Mouse (Mus musculus) liver, embryonic 15.5 days (tissue): ENCODE measurements around the gene Litaf. TPM values are rescaled to one million over a fixed set of nuclear protein-coding genes. Genes with fewer than 3 reads are reported as not detected.

Source experiments
- ATAC-seq: fragments of 200-750 bp; cut with Nextera tagmentation; 2 replicates; pipeline ENCODE4 v1.8.0; 2017; ENCODE audit warnings: moderate number of reproducible peaks, mild to moderate bottlenecking, moderate library complexity; ENCODE audit not compliant: insufficient read depth
- H3K27ac ChIP-seq: fragments of 300-500 bp; sonication (generic); replicated peaks from 2 replicates; pipeline ENCODE4 v1.5.1; 2015; ENCODE audit warnings: mild to moderate bottlenecking, inconsistent platforms
- H3K27me3 ChIP-seq: fragments of 300-500 bp; sonication (generic); 2 replicates; pipeline ENCODE4 v1.6.1; 2015; ENCODE audit warnings: mild to moderate bottlenecking, inconsistent platforms
- H3K36me3 ChIP-seq: fragments of 300-500 bp; sonication (generic); replicated peaks from 2 replicates; pipeline ENCODE4 v1.6.1; 2015; ENCODE audit warnings: moderate library complexity, mild to moderate bottlenecking, inconsistent platforms
- H3K4me1 ChIP-seq: fragments of 300-500 bp; sonication (generic); replicated peaks from 2 replicates; pipeline ENCODE4 v1.6.1; 2015; ENCODE audit warnings: inconsistent platforms
- H3K4me2 ChIP-seq: fragments of 300-500 bp; sonication (generic); 2 replicates; pipeline ENCODE4 v1.6.1; 2015; ENCODE audit warnings: moderate library complexity, mild to moderate bottlenecking, inconsistent platforms
- H3K4me3 ChIP-seq: fragments of 300-500 bp; sonication (generic); replicated peaks from 2 replicates; pipeline ENCODE4 v1.5.1; 2015; ENCODE audit warnings: mild to moderate bottlenecking, inconsistent platforms
- H3K9ac ChIP-seq: fragments of 300-500 bp; sonication (generic); 2 replicates; pipeline ENCODE4 v1.6.1; 2015; ENCODE audit warnings: moderate library complexity, mild to moderate bottlenecking, inconsistent platforms
- H3K9me3 ChIP-seq: fragments of 300-500 bp; sonication (generic); replicated peaks from 2 replicates; pipeline ENCODE4 v1.6.1; 2016; ENCODE audit warnings: inconsistent platforms
- WGBS: fragments of 180-500 bp; shearing (Covaris S2); methylation state at CpG from one replicate; pipeline ENCODE4 v1.1.7; 2015; ENCODE audit warnings: mixed read lengths; ENCODE audit not compliant: insufficient replicate concordance; 5-methylcytosine and 5-hydroxymethylcytosine counted together
- polyA plus RNA-seq: library from polyadenylated mRNA; unstranded; fragments of >200 nt; fragmentation: Nextera tagmentation; extraction: Ambion mirVana; gene quantifications from 2 replicates; pipeline ENCODE4 v1.2.1, GENCODE M21; 2015

The Litaf gene
- polyA plus RNA-seq, 1 experiment from 2014 or later: 39.3 TPM

DNA sequence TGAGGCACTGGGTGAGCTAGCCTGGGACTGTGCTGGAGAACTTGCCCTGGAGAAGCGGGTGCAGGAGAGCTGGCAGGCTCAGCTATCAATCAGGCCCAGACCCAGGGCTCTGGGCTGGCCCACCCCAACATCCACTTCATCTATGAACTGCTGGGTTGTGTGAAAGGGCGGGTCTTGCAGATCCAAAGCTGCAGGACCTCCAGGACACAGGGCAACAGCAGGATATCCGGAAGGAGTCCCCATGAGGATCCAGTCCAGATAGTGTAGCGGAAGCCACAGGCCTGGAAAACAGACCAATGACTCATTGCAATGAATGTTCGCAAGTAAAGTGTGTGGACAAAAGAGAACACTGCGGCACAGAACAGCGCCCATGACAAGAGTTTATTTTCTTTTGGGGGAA, 19.5 kb downstream of the Litaf start:
- Histone ChIP-seq H3K4me2 (no peak overlapping the region), H3K27me3 (no peaks in the 10 kb centered on the region), H3K27ac (no peak overlapping the region), H3K4me1 (no peaks in the 10 kb centered on the region), H3K9me3 (no peaks in the 10 kb centered on the region), H3K36me3 (no peaks in the 10 kb centered on the region), H3K4me3 (no peak overlapping the region), H3K9ac (no peak overlapping the region)
- ATAC-seq: peak; percentile 44; the same call in 1 of the 2 replicates
- WGBS: 68% methylated on average over 7 of the region's 7 CpGs

DNA sequence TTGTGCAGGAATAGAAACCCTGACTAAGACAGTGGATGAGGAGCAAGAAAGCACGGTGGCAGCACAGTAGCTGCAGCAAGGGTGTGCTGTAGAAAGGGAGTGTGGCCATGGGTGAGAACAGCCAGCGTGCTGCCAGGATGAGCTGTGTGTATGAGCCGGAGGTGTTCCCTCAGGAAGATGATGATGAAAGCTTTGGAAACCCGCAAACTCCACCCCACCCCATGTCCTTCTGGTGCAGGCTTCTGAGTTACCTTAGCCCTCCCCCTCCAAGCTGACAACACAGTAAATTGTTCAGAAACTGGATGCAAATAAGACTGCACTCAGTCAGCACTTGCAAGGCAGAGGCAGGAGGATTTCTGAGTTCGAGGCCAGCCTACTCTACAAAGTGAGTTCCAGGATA, 22.7 kb downstream of the Litaf start:
- no peaks in the 10 kb centered on the region for H3K4me1 ChIP-seq
- ATAC-seq: no peak
- no peak overlapping the region for H3K27ac ChIP-seq

DNA sequence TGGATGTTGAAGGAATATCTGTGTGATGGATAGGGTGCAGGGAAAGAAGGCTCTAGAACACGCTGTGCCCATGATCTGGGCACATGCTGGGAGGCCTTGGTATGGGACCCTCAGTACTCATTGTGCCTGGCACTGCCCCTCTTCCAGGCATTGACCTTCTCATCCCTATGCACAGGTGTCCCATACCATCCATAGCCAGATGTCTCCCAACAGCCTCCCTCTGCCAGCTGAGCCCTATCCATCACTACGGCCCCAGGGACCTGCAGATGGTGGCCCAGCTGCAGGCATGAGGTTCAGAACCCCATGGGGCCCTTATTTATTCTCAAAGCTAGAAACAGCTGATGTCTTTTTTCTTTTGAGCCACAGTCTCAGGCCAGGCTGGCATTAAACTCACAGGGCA, 25.4 kb downstream of the Litaf start:
- H3K9ac ChIP-seq: no peak overlapping the region
- no peak overlapping the region for H3K27ac ChIP-seq
- no peaks in the 10 kb centered on the region for H3K9me3 ChIP-seq
- ATAC-seq: no peak
- no peaks in the 10 kb centered on the region for H3K27me3 ChIP-seq
- H3K4me1 ChIP-seq: no peaks in the 10 kb centered on the region
- 60% methylated on average over 2 of the region's 2 CpGs for WGBS
- H3K4me2 ChIP-seq: no peak overlapping the region
- no peaks in the 10 kb centered on the region for H3K36me3 ChIP-seq
- no peak overlapping the region for H3K4me3 ChIP-seq

More for the DNA sequence above, 22.7 kb downstream of the Litaf start:
- H3K4me2 ChIP-seq: no peak overlapping the region
- no peak overlapping the region for H3K9ac ChIP-seq
- H3K4me3 ChIP-seq: no peak overlapping the region
- H3K9me3 ChIP-seq: no peaks in the 10 kb centered on the region
- WGBS: 59% methylated on average over 5 of the region's 5 CpGs
- no peaks in the 10 kb centered on the region for H3K36me3 ChIP-seq
- H3K27me3 ChIP-seq: no peaks in the 10 kb centered on the region

DNA sequence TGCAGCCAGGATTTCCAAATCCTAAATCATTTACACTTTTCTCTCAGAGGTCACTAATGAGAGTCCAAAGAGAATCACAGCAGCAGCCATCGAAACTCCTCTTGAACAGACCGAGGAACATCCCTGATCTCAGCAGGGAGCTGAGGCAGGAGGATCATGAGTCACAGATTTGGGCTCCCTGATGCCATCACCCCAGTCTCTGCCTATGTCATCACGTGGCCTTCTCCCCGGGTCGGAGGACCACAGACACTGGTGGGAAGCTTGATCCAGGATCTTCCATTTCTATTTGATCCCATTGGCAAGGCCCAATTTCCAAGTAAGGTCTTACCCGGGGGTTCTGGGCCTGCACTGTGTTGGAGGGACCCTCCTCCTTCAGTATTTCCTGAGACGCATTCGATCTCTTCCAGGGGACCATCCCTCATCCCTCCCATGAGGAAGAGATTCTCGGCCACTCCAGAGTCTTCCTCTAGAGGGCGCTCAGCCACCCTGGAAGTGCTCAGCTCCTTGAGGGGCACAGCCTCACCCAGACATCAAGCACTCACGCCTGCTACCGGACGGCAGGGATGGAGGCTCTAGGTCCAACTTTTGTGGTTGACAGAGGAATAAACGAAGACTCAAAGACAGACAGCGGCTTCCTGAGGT, 30.0 kb downstream of the Litaf start:
- no peaks in the 10 kb centered on the region for H3K36me3 ChIP-seq
- H3K9ac ChIP-seq: no peak overlapping the region
- no peak overlapping the region for H3K4me3 ChIP-seq
- WGBS: 18% methylated on average over 15 of the region's 15 CpGs
- H3K4me1 ChIP-seq: no peaks in the 10 kb centered on the region
- no peak for ATAC-seq
- no peaks in the 10 kb centered on the region for H3K27me3 ChIP-seq
- H3K4me2 ChIP-seq: no peak overlapping the region
- H3K9me3 ChIP-seq: no peaks in the 10 kb centered on the region
- H3K27ac ChIP-seq: no peak overlapping the region

DNA sequence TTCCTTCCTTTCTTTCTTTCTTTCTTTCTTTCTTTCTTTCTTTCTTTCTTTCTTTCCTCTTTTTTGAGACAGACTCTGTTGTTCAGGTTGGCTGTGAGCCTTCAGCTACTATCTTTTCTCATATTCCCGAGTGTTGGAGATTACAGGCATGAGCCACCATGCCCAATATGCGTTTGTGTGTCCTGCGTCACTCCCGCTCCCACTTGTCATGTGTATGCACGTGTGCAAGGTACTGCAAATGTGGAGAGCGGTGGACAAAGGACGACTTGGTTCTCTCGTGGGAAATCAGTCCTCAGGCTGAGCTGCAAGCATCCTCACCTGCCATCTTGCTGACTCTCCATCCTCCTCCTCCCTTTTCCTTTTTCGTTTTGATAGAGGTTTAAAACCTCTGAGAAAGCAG, 30.7 kb downstream of the Litaf start:
- 66% methylated on average over 9 of the region's 9 CpGs for WGBS
- no peaks in the 10 kb centered on the region for H3K9me3 ChIP-seq

DNA sequence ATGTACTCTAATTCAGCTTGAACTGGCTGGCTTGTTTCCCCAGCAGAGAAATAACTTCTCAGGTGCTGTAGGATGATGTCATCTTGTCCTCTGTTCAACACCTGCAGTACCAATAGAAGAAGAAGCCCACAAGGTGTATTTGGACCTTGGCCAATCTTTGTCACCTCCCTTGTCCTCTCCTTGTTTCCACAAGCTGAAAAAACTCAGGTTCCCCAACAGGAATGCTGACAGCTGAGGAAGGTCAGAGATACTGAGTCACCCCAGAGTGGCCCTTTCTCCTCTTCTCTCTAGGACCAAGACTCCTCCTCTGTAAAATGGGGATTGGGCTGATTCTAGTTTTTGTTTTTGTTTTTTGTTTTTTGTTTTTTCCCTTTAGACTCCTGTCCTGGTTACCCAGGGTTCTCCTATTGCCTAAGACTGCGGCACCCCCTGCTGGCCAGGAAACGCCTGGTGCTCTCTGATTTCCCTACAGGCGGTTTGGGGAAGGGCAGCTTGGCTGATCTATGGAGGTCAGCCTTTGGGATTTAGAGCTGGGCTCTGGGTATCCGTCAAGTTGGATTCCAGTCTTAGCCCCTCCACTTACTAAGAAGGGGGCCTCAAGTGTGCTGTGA, 31.7 kb downstream of the Litaf start:
- no peak overlapping the region for H3K4me3 ChIP-seq
- no peak for ATAC-seq
- H3K36me3 ChIP-seq: no peaks in the 10 kb centered on the region
- no peak overlapping the region for H3K4me2 ChIP-seq
- H3K9me3 ChIP-seq: no peaks in the 10 kb centered on the region
- H3K9ac ChIP-seq: no peak overlapping the region
- no peaks in the 10 kb centered on the region for H3K4me1 ChIP-seq
- WGBS: 0% methylated on average over 4 of the region's 4 CpGs
- H3K27ac ChIP-seq: no peak overlapping the region
- no peaks in the 10 kb centered on the region for H3K27me3 ChIP-seq

More for the DNA sequence above, 30.7 kb downstream of the Litaf start:
- Histone ChIP-seq H3K4me2 (no peak overlapping the region), H3K27ac (no peak overlapping the region), H3K27me3 (no peaks in the 10 kb centered on the region), H3K4me1 (no peaks in the 10 kb centered on the region), H3K36me3 (no peaks in the 10 kb centered on the region), H3K4me3 (no peak overlapping the region), H3K9ac (no peak overlapping the region)
- no peak for ATAC-seq

DNA sequence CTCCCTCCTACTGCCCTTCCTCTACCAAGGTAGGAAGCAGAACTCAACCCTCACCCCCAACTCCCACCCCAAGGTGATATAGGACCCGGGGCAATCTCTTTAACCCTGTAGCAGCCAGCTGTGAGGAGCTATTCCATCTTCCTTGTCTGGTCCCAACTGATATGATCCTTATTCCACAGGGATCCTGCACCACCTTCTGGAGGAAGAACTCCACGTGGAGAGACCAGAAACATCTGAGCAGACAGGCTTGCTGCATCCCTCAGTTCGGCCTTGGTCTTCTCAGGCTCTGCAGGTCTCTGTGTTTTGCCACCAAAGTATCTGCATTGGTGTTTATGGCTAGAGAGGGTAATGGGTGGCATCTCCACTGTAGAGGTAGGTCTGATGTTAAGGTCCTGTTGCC, 34.6 kb downstream of the Litaf start:
- ATAC-seq: no peak
- whole genome bisulfite sequencing: 39% methylated on average over 3 of the region's 3 CpGs
- no peaks in the 10 kb centered on the region for H3K4me1 ChIP-seq

DNA sequence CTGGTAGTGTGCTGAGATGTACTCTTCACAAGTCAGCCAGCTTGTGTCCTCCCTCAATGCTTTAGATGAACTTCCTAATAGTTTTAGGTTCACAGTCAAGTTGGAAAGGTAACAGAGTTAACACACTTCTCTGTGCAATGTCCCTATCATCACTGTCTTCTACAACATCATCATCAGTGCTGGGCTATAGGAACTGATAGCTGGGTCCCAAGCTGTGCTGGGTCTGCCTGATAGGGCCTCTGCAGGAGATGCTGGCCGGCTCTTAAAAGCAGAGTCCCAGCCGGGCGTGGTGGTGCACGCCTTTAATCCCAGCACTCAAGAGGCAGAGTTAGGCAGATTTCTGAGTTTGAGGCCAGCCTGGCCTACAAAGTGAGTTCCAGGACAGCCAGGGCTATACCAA, 35.1 kb downstream of the Litaf start:
- no peak overlapping the region for H3K4me3 ChIP-seq
- 26% methylated on average over 4 of the region's 4 CpGs for WGBS
- H3K27ac ChIP-seq: no peak overlapping the region
- no peak overlapping the region for H3K4me2 ChIP-seq
- no peak for ATAC-seq
- no peaks in the 10 kb centered on the region for H3K9me3 ChIP-seq
- H3K4me1 ChIP-seq: no peaks in the 10 kb centered on the region
- H3K9ac ChIP-seq: no peak overlapping the region
- H3K36me3 ChIP-seq: no peaks in the 10 kb centered on the region
- no peaks in the 10 kb centered on the region for H3K27me3 ChIP-seq

More for the DNA sequence above, 34.6 kb downstream of the Litaf start:
- H3K4me2 ChIP-seq: no peak overlapping the region
- no peak overlapping the region for H3K4me3 ChIP-seq
- H3K36me3 ChIP-seq: no peaks in the 10 kb centered on the region
- H3K27ac ChIP-seq: no peak overlapping the region
- H3K9ac ChIP-seq: no peak overlapping the region
- H3K9me3 ChIP-seq: no peaks in the 10 kb centered on the region
- H3K27me3 ChIP-seq: no peaks in the 10 kb centered on the region

DNA sequence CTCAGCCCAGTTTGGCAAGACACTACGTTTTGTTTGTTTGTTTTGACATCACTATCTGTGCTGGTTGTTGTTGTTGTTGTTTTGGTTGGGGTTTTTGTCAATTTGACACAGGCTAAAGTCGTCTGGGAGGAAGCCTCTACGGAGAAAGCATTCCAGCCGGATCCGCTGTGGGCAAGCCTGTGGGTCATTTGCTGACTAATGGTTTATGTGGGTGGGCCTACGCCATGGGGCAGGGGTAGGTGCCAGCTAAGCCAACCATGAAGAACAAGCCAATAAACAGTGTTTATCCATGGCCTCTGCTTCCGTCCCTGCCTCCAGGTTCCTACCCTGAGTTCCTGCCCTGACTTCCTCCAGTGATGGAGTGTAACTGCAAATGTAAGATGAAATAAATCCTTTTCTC, 37.8 kb downstream of the Litaf start:
- Histone ChIP-seq H3K27me3 (no peaks in the 10 kb centered on the region), H3K9ac (no peak overlapping the region), H3K36me3 (no peaks in the 10 kb centered on the region), H3K9me3 (no peaks in the 10 kb centered on the region), H3K4me3 (no peak overlapping the region), H3K4me2 (no peak overlapping the region), H3K4me1 (no peaks in the 10 kb centered on the region), H3K27ac (no peak overlapping the region)
- WGBS: 64% methylated on average over 7 of the region's 7 CpGs
- ATAC-seq: no peak

DNA sequence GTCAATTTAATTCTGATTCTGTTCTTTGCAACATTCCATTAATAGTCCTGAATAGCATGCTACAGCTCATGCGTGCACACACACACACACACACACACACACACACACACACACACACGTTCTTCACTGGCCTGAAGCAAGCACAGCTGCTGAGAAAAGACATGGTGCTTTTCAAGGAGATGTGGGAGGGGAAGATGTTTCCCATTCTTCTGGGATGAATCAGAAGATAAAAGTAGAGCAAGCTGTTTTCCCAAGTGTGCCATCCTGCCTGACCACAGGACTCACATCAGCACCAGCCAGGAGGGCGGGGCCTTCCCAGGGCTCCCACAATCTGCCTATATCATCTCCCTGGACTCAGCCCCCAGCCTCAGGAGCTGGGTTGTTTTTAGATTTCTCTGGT, 41.1 kb downstream of the Litaf start:
- H3K27me3 ChIP-seq: no peaks in the 10 kb centered on the region
- no peaks in the 10 kb centered on the region for H3K4me1 ChIP-seq
- H3K9ac ChIP-seq: no peak overlapping the region
- no peak overlapping the region for H3K4me3 ChIP-seq
- H3K36me3 ChIP-seq: no peaks in the 10 kb centered on the region
- H3K9me3 ChIP-seq: no peaks in the 10 kb centered on the region
- H3K27ac ChIP-seq: no peak overlapping the region
- H3K4me2 ChIP-seq: no peak overlapping the region
- ATAC-seq: no peak
- 55% methylated on average over 3 of the region's 3 CpGs for WGBS

DNA sequence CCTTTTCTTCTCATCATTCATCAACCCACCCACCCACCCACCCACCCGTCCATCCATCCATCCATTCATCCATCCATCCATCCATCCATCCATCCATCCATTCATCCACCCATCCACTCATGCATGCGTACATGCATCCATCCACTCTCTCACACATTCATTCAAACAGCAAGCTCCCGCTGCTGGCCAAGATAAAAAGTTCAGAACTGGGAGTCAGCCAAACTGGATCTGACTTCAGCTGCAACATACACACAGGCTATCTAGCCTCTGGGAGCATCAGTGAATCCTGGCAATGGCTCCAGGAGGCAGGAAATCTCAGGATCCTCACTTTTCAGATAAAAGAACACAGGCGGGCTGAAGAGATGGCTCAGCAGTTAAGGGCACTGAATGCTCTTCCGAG, 42.3 kb downstream of the Litaf start:
- no peaks in the 10 kb centered on the region for H3K36me3 ChIP-seq
- no peaks in the 10 kb centered on the region for H3K9me3 ChIP-seq
- H3K4me2 ChIP-seq: no peak overlapping the region
- 62% methylated on average over 5 of the region's 5 CpGs for WGBS
- H3K4me3 ChIP-seq: no peak overlapping the region
- no peaks in the 10 kb centered on the region for H3K27me3 ChIP-seq
- ATAC-seq: no peak
- H3K9ac ChIP-seq: no peak overlapping the region
- H3K27ac ChIP-seq: no peak overlapping the region
- H3K4me1 ChIP-seq: no peaks in the 10 kb centered on the region

DNA sequence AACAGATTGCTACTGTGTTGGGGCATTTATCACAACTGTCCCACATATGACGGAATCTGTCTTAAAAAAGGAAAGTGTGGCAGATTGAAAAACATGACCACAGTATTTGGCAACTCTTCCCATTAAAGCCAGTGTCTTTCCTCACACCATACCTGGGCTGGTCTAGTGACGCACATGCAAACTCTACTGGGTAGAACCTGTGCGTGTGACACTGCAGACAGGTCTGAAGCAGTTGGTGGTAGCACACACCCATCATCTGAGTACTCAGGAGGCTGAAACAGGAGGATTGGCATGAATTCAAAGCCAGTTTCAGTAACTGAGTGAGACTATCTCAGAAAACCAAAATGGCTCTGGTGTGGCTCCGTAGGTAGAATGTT, 43.9 kb downstream of the Litaf start:
- Histone ChIP-seq H3K27me3 (no peaks in the 10 kb centered on the region), H3K4me2 (no peak overlapping the region), H3K4me1 (0 out of 2 replicates have a peak, but pooled peaks cover 5% of the 10 kb centered on the region), H3K9ac (no peak overlapping the region), H3K9me3 (no peaks in the 10 kb centered on the region), H3K36me3 (no peaks in the 10 kb centered on the region), H3K27ac (no peak overlapping the region), H3K4me3 (no peak overlapping the region)
- no peak for ATAC-seq
- WGBS: 59% methylated on average over 4 of the region's 4 CpGs
